Mouse (Mus musculus): Measurements from ENCODE around the gene Fstl4. TPM values are rescaled to one million over a fixed set of nuclear protein-coding genes. Genes with fewer than 3 reads are reported as not detected.

Gene Fstl4
- total RNA-seq, 2 experiments from 2014 or later: not detected

DNA sequence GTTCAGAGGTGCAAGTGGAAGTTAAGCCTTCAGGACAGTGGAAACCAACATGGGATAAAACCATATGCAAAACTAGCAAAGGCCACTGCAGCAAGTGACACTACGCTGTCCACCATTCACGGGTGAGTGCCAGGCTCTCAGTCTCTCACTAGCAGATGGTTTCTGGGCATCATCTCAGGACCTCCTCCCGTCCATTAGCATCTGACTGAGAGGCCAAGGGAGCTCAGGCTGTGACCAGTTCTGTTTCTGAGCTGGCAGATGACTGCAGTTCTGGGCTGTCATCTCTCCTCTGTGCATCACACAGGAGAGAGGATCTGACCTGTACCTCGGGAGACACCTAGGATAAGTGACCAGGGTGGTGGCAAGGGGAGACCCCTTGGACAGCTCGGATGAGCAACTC, 249.5 kb downstream of the Fstl4 start:
- no peak for ATAC-seq (ENCODE audit: poor library complexity, severe bottlenecking)

DNA sequence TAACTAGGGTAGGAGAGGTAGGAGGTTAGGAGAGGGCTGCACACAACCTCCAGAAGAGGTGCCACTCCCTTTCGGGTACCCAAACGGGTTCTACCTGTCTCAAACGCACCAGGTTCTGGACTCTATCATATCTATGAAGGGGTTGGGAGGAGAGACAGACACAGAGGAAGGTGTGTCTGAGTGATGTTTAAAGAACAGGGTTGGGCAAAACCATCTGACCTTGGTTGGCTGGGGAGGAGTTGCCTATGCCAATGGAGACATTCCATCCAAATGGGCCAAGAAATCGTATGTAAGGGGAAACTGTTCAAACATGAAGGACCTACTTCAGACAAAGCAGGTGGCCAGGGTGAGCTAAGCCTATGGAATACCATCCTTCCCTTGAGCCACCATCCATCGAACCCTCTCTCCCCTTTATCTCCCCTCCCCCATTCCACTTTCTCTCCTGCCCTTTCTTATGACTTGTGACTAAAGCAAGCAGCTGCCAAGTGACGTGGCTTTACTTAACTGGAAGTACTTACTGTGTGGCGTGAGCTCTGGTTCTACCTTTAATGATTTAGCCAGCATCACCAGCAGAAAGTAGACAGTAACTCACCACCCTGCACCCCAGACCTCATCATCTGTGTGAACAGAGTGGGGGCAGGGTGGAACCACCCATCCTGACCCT, 252.1 kb downstream of the Fstl4 start:
- ATAC-seq (ENCODE audit: poor library complexity, severe bottlenecking): no peak

DNA sequence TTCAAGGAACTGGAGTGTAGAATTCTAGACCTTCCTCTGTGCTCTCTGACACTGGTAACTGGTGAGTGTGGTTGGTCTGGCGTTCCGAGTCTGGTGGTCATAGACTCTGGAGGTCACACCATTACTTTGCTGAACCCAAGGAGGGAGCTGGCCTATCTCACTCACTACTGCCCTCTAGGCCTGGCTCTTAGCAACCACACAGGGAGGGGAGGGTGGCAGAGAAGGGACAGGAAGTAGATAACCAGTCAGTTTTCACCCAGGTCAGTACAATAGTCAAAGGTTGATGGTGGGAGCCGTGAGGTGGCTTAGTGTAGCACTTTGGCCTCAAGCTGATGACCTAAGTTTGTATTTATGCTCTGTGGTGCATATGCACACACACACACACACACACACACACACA, 255.1 kb downstream of the Fstl4 start:
- ATAC-seq (ENCODE audit: poor library complexity, severe bottlenecking): no peak

DNA sequence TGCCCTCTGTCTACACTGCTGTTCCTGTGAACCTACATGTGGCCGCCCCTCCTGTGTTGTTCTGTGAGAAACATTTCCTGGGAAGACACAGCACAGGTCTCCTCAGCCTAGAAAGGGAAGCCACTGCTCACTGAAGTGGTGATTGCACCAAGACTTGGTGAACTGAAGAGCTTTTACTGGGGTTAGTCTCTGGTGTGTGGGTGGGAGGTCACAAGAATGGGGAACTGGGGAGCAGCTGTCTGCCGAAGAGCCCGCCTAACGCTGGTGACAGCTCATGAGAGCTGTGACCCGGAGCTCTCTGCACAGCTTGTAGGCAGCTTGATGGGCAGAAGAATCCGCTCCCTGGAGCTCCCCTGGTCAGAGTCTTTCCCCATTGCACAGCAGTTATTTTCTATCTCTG, 260.0 kb downstream of the Fstl4 start:
- peak; percentile 49 for ATAC-seq (ENCODE audit: poor library complexity, severe bottlenecking)

DNA sequence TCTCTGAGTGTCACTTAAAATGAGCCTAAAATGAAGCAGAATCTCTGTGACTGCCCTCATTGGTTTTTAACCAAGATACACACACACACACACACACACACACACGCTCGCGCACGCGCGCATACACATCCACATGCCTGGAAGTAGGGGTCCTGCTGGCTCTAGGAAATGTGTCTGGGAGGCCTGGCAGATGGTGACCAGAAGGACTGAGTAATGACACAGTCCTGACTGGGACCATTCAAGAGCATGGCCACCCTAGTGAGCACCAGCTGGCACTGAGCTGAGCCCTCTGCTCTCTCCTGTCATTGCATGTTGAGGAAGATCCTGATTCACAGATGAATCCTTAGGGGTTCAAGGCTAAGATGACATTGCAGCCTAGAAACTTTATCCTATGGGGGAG, 261.3 kb downstream of the Fstl4 start:
- ATAC-seq (ENCODE audit: poor library complexity, severe bottlenecking): no peak

DNA sequence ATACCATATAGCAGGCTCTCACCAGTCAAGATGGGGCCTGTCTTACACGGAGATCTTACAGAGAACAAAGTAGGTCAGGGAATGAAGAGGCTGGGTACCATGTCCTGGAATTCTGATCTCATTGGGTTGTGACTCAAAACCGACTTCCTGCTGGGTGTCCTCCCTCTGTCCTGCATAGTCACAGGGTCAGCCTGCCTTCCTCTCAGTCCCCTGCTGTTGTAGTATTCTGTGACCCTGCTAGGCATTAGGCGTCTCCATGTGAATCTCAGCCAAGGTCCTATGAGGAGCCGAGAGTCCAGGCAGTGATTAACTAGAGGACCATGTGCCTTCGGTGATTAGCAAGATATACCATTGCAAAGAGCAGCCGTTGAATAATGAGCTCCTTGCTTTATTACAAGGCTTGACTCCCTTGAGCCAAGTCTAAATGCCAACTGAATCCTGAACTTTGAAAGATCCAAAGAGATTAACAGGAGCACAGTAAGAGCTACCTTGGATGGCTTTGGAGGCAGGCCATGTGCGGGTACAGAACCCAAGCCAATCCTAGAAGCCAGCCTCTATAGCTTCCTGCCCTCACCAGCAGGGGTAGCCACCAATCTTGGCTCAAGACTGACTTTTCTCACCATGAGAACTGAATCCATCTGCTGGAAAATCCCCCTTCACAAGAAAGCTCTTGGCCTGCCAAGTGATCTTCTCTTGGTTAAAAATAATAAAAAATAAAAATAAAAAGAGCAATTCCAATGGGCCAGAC, 264.2 kb downstream of the Fstl4 start:
- no peak for ATAC-seq (ENCODE audit: poor library complexity, severe bottlenecking)

DNA sequence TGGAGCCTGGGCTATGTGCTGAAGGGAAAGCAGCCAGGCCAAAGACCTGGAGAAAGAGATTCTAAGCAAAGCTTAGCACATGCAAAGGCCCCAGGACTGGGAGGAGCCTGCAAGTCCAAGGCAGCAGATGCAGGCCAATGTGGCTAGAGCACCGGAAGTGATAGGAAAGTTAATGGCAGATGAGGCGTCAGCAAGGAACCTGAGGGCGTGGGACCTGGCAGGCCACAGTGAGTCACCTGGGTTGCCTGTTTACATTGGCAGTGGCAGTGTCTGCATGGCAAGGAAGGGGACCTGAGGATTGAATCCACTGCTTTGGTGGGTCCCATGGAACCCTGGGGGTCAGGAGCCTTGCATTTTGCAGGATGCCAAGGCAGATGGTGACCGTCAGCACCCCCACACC, 267.3 kb downstream of the Fstl4 start:
- no peak for ATAC-seq (ENCODE audit: poor library complexity, severe bottlenecking)

DNA sequence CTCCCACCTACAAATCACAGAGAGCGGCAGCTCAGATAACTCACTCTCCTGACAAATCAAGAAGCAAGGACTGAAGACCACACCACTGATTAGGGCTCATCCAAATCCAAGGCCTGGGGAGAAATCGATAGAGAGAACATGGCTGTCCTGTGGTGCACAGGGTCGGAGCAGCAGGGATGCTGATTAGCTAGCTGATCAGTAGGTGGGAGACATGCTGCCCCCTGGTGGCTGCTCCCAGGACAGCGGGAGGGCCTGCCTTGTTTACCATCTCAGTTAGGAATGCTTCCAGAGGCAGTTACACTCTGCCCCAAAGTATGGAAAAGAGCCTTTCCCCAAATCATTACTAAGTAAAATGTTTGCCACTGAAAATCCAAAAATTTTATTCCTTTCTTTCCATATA, 267.9 kb downstream of the Fstl4 start:
- ATAC-seq (ENCODE audit: poor library complexity, severe bottlenecking): peak; percentile 72

DNA sequence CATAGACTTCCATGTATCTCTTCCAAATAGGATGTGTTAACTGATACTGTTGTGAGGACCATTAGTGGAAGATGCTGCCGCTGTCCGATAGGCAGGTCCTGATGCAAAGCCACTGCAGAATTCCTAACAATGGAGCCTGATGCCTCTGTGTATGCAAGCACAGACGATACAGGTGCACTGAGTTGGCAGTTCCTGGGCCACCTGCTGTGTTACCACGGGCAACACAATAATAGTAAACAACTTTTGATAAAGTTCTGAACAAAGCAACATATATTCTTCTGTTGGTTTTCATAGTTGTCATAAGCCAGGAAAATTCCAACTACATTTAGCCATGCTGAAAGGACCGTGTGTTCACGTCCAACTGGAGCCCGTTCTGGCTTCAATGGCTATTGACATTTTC, 271.0 kb downstream of the Fstl4 start:
- ATAC-seq (ENCODE audit: poor library complexity, severe bottlenecking): no peak

DNA sequence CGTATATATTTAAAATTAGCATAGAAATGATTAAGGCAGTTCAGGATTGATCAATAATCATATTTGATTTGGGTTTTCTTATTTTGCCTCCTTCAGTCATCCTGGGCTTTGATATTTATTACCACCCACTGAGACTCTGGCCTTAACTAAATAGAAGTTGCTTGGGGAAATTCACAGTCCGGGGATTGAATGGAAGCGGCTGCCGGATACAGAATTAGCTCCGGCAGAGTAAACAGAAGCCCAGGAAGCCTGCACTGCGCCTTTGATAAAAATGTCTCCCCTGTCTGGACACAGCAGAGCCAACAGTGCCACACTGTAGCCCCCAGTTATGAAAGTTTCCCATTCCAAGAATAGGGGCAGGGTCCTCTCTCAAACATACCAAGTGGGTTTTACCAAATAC, 282.4 kb downstream of the Fstl4 start:
- ATAC-seq (ENCODE audit: poor library complexity, severe bottlenecking): no peak

DNA sequence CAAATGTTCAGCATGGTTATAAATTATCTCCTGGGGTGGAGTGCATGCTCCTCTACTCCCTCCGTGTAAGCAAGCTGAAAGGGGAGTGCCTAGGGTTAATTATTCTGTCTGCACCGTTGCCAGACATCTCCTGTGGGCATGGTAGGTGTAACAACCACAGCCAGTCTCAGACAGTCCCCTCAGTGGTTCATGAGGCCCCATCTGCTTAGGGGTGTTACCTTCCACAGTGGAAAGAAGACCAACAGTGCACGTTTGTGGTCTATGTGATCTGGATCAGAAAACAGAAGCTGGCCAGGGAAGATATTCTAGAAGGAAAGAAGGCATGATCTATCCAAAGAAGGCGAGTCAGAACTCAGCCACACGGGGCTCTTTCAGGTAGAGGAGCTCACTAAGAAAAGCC, 289.7 kb downstream of the Fstl4 start:
- ATAC-seq (ENCODE audit: poor library complexity, severe bottlenecking): no peak

DNA sequence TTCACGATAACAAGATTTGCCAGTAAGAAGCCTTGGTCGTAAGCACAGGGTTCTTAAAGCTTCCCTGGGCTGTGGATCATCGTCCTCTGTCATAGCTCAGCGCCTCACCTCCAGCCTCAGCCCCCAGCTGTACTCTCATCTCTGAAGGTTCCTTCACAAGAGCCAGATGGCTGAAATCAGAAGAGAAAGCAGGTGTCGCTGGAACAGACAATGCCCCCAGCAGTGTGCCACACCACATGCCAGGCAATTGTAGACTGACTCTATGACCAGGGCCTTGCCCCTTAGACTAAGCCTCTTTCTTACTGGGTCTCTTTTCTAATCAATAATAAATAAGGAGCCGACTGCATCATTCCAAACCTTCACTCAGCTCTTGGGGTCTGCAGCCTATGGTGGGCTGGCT, 291.5 kb downstream of the Fstl4 start:
- no peak for ATAC-seq (ENCODE audit: poor library complexity, severe bottlenecking)

DNA sequence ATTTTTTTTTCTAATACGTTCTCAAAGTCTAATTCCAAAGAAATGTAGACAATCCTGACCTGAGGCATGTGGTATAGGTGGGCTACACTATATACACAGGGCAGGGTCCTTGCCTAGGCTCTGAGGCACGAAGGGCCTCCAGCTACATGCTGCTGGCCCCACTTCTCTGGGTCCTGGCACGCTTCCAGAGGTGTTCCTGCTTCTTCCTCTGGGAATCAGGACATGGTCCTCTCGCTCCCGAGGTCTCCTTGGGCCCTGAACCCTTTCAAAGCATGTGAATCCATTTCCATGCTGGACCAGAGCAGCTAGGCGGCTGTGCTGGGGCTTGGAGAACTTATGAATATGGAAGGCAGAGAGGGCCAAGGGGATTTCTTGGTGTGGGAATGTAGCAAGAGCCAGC, 292.3 kb downstream of the Fstl4 start:
- ATAC-seq (ENCODE audit: poor library complexity, severe bottlenecking): no peak

DNA sequence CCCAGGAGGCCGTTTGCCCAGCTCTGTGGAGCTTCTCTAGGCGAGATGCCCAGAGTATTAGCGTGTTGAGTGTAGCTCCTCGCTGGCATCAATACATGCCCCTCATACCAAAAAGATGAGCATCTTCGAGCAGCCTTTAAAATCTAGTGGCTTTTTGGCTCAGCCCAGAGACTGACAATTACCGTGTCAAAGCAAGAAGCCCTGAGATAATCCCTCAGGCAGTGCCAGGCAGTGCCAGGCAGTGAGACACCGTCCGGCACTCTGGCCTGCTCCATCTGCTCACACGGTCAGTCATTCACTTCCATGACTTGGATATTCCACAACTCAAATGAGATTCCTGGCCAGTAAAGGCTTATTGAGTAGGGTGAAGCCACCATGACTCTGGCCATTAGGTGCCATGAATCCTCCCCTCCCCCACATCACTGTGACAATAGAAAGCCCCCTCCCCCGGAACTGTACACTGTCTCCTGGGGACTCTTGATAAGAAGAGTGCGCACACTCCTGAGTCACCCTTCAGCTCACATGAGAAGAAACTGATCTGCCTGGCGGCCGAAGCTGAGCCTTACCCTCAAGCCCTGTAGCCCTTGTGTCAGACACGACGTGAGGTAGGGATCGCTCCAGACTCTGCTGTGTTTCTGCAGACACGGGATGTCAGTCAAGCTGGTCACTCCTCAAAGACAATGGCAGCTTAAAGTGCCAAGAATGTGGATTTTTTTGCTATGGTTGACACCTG, 293.6 kb downstream of the Fstl4 start:
- ATAC-seq (ENCODE audit: poor library complexity, severe bottlenecking): no peak

DNA sequence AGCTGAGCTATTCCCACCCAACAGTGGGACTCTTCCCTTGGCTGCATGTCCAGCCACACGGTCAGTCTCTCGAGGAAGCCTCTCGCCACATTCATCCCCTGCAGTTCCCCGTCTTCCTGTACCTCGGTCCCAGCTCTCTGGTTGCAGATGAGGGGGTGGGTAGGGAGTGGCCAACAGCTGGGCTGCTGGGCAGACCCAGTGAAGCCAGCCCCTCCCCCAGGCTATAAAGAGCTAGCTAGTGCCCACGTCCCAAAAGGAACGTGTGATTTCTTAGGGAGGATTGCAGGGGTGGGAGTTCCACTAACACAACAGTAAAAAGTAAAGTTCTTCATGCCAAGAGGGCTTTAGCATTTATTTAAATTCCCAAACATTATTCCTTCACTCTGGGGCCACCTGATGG, 294.1 kb downstream of the Fstl4 start:
- ATAC-seq (ENCODE audit: poor library complexity, severe bottlenecking): no peak

DNA sequence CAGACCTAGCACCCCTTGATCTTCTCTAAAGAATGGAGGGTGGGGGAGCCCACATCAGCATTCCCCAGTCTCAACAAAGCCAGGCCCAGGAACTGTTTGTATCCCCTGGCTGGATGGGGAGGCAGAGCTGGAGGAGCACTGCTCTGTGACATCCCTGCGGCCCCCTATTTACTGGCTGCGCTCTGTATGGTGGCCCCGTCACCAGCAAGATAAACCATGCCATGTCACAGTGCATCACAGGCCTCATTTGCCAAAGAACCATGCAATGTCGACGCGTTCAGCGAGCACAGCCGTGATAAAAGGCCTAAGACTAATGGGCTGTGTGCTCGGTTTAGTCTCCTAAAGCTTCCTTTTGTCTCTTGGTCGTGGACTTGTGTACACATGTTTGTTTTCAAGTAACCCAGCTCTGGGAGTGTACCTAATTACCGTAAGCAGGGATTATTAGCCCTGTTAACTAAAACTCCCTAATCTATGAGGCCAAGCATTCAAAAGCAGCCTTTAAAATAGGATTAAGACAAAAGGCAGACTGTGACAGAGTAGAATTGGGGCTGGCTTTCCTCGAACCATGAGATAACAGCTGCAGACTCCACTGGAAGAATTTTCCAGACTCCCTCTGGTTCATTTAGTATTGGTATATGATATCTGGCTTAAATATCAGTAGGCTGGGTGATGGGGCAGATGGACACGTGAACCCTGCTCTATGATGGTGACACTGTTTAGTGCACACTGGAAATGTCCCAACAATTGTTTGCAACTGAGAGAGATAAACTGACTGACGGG, 303.5 kb downstream of the Fstl4 start:
- no peak for ATAC-seq (ENCODE audit: poor library complexity, severe bottlenecking)

DNA sequence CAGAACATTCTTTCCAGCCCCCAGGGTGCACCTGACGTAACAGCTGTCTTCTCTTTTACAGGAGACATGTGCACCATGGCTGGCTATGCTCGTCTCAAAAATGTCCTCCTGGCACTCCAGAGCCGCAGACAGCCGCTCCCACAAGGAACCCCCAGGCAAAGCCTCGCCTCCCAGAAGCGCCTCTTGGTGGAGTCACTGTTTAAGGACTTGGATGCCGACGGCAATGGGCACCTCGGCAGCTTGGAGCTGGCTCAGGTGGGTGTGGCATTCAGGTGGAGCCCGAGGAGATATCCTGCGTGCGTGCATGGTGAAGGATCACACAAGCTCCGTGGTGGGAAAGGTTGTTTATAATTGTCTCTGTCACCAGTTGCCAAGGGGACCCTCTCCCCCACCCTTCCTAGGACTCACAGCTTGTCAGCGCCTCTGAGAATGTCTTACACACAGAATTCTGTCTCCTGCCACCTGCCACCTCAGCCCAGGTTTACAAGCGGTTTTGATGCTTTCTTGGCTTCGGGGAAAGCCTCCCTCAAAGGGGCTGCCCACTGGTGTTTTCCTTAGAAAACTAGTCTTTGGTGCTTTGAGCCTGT, 304.1 kb downstream of the Fstl4 start:
- ATAC-seq (ENCODE audit: poor library complexity, severe bottlenecking): no peak

DNA sequence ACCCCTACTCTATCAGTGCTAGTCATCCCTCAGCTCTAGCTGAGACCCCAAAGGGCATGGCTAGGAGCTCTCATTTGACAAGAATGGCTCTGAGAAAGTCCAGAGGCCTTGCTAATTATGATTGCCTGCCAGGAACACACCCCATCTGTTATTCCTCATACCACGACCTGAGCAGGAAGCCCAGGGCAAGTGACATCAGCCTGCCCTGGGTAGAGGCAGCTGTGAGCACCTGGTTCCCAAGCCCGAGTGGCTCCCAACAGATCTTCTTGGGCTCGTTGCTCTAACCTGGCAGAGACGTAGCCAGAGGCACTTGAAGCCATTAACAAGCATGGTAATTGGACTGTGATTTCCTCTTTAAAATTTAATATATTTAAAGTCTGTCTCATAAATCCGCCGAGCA, 305.3 kb downstream of the Fstl4 start:
- no peak for ATAC-seq (ENCODE audit: poor library complexity, severe bottlenecking)

DNA sequence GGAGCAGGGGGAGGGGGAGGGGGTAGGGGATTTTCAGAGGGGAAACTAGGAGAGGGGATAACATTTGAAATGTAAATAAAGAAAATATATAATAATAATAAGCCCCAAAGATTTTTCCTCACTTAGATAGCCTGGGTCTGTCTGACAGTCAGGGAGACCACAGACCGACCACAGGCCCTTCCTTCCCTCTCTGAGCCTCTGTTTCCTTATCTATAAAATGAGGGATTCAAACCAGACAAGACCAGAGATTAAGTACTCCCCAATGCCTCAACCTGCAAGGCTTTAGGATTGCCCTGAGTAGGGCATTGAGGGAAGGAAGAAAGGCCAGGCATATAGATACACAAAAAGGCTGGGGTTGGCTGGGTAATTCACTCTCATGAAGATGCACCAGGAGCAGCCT, 307.2 kb downstream of the Fstl4 start:
- ATAC-seq (ENCODE audit: poor library complexity, severe bottlenecking): no peak

DNA sequence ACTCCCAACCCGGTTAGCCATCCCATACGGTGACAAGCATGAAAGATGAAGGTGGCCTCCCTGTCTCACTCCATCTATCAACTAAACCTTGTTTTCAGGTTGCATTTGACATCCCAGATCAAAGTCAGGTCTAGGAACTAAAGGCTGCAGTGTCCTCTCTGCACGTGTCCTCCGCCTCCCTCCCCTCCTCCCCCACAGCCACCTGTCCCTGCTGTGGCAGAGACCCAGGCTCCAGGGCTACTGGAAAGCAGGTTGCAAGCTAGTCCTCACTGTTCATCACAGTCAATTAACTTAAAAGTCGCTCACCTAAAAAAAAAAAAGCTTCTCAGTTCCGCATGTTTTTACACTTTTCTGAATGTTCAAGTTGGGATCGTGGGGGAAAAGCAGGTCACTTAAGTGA, 313.2 kb downstream of the Fstl4 start:
- ATAC-seq (ENCODE audit: poor library complexity, severe bottlenecking): no peak

All from megakaryocyte, adult 5-6 weeks (primary cell).